Mouse (Mus musculus): ENCODE results near the gene Pex14.

DNA sequence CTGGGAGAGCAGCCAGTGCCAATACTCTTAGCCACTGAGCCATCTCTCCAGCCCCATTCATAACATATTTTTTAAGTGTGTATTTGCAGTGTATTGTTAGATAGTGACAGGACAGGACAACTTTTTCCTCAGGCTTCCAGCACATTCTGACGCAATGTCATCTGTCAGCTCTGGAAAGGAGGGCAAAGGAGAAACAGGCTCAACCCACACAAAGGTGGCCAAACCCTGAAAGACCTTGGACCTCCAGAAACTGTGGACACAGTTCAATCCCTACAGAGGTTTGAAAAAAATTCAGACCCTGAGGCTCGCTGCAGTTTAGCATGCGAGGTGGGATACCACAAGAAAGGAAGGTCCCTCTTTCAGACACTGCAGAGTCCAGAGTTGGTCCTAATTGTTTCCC, 1.7 kb downstream of the Pex14 start:
- TF ChIP-seq POLR2A (IDR thresholded peaks at IDR 0.05; ENCODE audit: low read depth, low read length) (no peak), CTCF (IDR thresholded peaks at IDR 0.05; ENCODE audit: borderline replicate concordance, insufficient read depth, low read length) (no peak)
